Mouse (Mus musculus): ENCODE data around the gene Dusp12. TPM values are rescaled to one million over a fixed set of nuclear protein-coding genes. Genes with fewer than 3 reads are reported as not detected.
A peak's percentile ranks its signal among the peaks of the same experiment; 100 is the strongest.

Dusp12 gene
- polyA plus RNA-seq, 1 experiment from 2014 or later: 28.4 TPM

GRCm38 (mm10) chr1:170858872-170859271, 26.5 kb downstream of the Dusp12 start:
- ATAC-seq (ENCODE audit: insufficient number of reproducible peaks, low FRiP score): no peak
- Histone ChIP-seq H3K4me1 (replicated peaks) (peaks cover 34% of the 10 kb centered on the region), H3K4me3 (no peak overlapping the region), H3K9ac (no peak overlapping the region), H3K36me3 (0 out of 2 replicates have a peak, but pooled peaks cover 3% of the 10 kb centered on the region), H3K27me3 (replicated peaks) (no peaks in the 10 kb centered on the region), H3K4me2 (no peak overlapping the region), H3K27ac (ENCODE audit: poor library complexity, severe bottlenecking) (no peak overlapping the region), H3K9me3 (replicated peaks) (no peaks in the 10 kb centered on the region)
- WGBS: 72% methylated on average over 2 of the region's 2 CpGs

GRCm38 (mm10) chr1:170857369-170857768, 28.0 kb downstream of the Dusp12 start:
- H3K27ac ChIP-seq (ENCODE audit: poor library complexity, severe bottlenecking): no peak overlapping the region
- 0 out of 2 replicates have a peak, but pooled peaks cover 6% of the 10 kb centered on the region for H3K36me3 ChIP-seq
- H3K9ac ChIP-seq: no peak overlapping the region
- H3K4me1 ChIP-seq (replicated peaks): peaks cover 22% of the 10 kb centered on the region
- H3K4me3 ChIP-seq: no peak overlapping the region
- no peaks in the 10 kb centered on the region for H3K27me3 ChIP-seq (replicated peaks)
- ATAC-seq (ENCODE audit: insufficient number of reproducible peaks, low FRiP score): no peak
- WGBS: 76% methylated on average over 2 of the region's 2 CpGs
- H3K4me2 ChIP-seq: no peak overlapping the region
- no peaks in the 10 kb centered on the region for H3K9me3 ChIP-seq (replicated peaks)

- H3K4me3 ChIP-seq: no peak overlapping the region
- 73% methylated on average over 13 of the region's 13 CpGs for WGBS
- no peak overlapping the region for H3K27ac ChIP-seq (ENCODE audit: poor library complexity, severe bottlenecking)
Observed at GRCm38 (mm10) chr1:170855056-170855760, 30.1 kb downstream of the Dusp12 start.

DNA sequence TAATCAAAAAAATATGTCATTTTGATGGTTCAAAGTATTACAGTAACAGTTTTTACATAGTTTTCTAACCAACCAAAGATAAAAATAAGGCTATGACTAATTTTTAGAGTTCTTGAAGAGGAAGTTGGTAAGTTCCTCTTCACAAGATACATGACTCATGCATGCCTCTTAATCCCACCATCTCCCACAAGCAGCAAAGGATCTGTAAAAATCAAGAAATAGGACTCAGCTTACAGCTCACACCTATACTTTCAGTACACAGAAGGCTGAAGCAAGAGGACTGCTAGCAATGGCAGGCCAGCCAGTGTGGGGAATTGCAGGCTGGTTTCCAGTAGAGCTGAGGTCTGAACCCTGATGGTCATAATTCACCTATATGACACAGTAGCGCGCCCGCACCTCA, 31.7 kb downstream of the Dusp12 start:
- peaks cover 16% of the 10 kb centered on the region; the same call in 1 of the 2 replicates for H3K36me3 ChIP-seq
- no peak for ATAC-seq (ENCODE audit: insufficient number of reproducible peaks, low FRiP score)
- H3K27me3 ChIP-seq (replicated peaks): no peaks in the 10 kb centered on the region
- 99% methylated on average over 3 of the region's 3 CpGs for WGBS
- no peak overlapping the region for H3K9ac ChIP-seq
- no peaks in the 10 kb centered on the region for H3K9me3 ChIP-seq (replicated peaks)
- H3K4me1 ChIP-seq (replicated peaks): peaks cover 27% of the 10 kb centered on the region
- H3K27ac ChIP-seq (ENCODE audit: poor library complexity, severe bottlenecking): no peak overlapping the region
- no peak overlapping the region for H3K4me3 ChIP-seq
- no peak overlapping the region for H3K4me2 ChIP-seq

More at GRCm38 (mm10) chr1:170855056-170855760, 30.1 kb downstream of the Dusp12 start:
- ATAC-seq (ENCODE audit: insufficient number of reproducible peaks, low FRiP score): peak; percentile 53; the same call in 1 of the 2 replicates
- H3K4me1 ChIP-seq (replicated peaks): peaks cover 23% of the 10 kb centered on the region
- no peaks in the 10 kb centered on the region for H3K9me3 ChIP-seq (replicated peaks)
- peaks cover 9% of the 10 kb centered on the region; the same call in 1 of the 2 replicates for H3K36me3 ChIP-seq
- H3K9ac ChIP-seq: 0 out of 2 replicates have a peak overlapping the region, but pooled peaks have one; percentile 18
- no peaks in the 10 kb centered on the region for H3K27me3 ChIP-seq (replicated peaks)
- H3K4me2 ChIP-seq: no peak overlapping the region

- ATAC-seq (ENCODE audit: insufficient number of reproducible peaks, low FRiP score): peak; percentile 10; the same call in 1 of the 2 replicates
- Histone ChIP-seq H3K4me2 (peak overlapping the region; percentile 54), H3K9ac (0 out of 2 replicates have a peak overlapping the region, but pooled peaks have one; percentile 8), H3K9me3 (replicated peaks) (no peaks in the 10 kb centered on the region), H3K4me1 (replicated peaks) (peaks cover 26% of the 10 kb centered on the region), H3K36me3 (peaks cover 23% of the 10 kb centered on the region; the same call in 1 of the 2 replicates), H3K4me3 (peak overlapping the region; percentile 17; the same call in 1 of the 2 replicates), H3K27me3 (replicated peaks) (no peaks in the 10 kb centered on the region), H3K27ac (ENCODE audit: poor library complexity, severe bottlenecking) (peak overlapping the region; percentile 62)
- WGBS: 35% methylated on average over 23 of the region's 23 CpGs
Observed at GRCm38 (mm10) chr1:170850637-170851624, 34.4 kb downstream of the Dusp12 start.

GRCm38 (mm10) chr1:170850007-170850406, 35.3 kb downstream of the Dusp12 start:
- no peaks in the 10 kb centered on the region for H3K27me3 ChIP-seq (replicated peaks)
- H3K27ac ChIP-seq (ENCODE audit: poor library complexity, severe bottlenecking): no peak overlapping the region
- peaks cover 23% of the 10 kb centered on the region; the same call in 1 of the 2 replicates for H3K36me3 ChIP-seq
- ATAC-seq (ENCODE audit: insufficient number of reproducible peaks, low FRiP score): no peak
- WGBS: 98% methylated on average over 2 of the region's 2 CpGs
- H3K4me1 ChIP-seq (replicated peaks): peaks cover 30% of the 10 kb centered on the region
- H3K4me2 ChIP-seq: no peak overlapping the region
- no peaks in the 10 kb centered on the region for H3K9me3 ChIP-seq (replicated peaks)
- no peak overlapping the region for H3K9ac ChIP-seq
- H3K4me3 ChIP-seq: no peak overlapping the region

- ATAC-seq (ENCODE audit: insufficient number of reproducible peaks, low FRiP score): peak; percentile 76
- Histone ChIP-seq H3K4me1 (replicated peaks) (peaks cover 26% of the 10 kb centered on the region), H3K9ac (no peak overlapping the region), H3K4me3 (no peak overlapping the region), H3K27ac (ENCODE audit: poor library complexity, severe bottlenecking) (peak overlapping the region; percentile 82), H3K4me2 (peak overlapping the region; percentile 49), H3K36me3 (peaks cover 20% of the 10 kb centered on the region; the same call in 1 of the 2 replicates), H3K27me3 (replicated peaks) (no peaks in the 10 kb centered on the region), H3K9me3 (replicated peaks) (no peaks in the 10 kb centered on the region)
- WGBS: 9% methylated on average over 10 of the region's 10 CpGs
Observed at GRCm38 (mm10) chr1:170845448-170846307, 39.7 kb downstream of the Dusp12 start.

DNA sequence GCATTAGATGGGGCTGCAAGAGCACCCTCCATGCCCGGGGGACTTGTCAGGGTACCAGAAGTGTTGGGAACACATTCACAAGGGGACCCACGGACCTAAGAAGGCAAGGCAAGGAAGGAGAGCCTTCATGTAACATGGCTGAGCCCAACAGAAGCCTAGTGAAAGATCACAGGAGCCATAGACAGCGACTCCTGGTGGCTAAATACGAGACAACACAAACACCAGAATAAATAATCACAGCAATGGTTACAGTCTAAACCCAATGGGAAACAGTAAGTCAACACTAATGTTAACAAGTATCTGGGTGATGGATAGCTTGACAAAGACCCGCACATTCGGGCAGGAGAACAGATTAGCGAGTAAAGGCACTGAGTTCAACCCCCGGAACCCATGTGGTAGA, 41.0 kb downstream of the Dusp12 start:
- Histone ChIP-seq H3K4me3 (no peak overlapping the region), H3K9ac (no peak overlapping the region), H3K27ac (ENCODE audit: poor library complexity, severe bottlenecking) (no peak overlapping the region), H3K27me3 (replicated peaks) (no peaks in the 10 kb centered on the region), H3K9me3 (replicated peaks) (no peaks in the 10 kb centered on the region), H3K4me2 (no peak overlapping the region), H3K4me1 (replicated peaks) (peaks cover 17% of the 10 kb centered on the region), H3K36me3 (peaks cover 18% of the 10 kb centered on the region)
- ATAC-seq (ENCODE audit: insufficient number of reproducible peaks, low FRiP score): 0 out of 2 replicates have a peak, but pooled peaks have one; percentile 20
- 58% methylated on average over 8 of the region's 8 CpGs for WGBS

GRCm38 (mm10) chr1:170839685-170840084, 45.7 kb downstream of the Dusp12 start:
- no peak overlapping the region for H3K4me2 ChIP-seq
- H3K4me1 ChIP-seq (replicated peaks): peaks cover 4% of the 10 kb centered on the region
- H3K9ac ChIP-seq: no peak overlapping the region
- ATAC-seq (ENCODE audit: insufficient number of reproducible peaks, low FRiP score): no peak
- no peak overlapping the region for H3K4me3 ChIP-seq
- H3K27me3 ChIP-seq (replicated peaks): no peaks in the 10 kb centered on the region
- no peak overlapping the region for H3K27ac ChIP-seq (ENCODE audit: poor library complexity, severe bottlenecking)
- H3K36me3 ChIP-seq: peaks cover 12% of the 10 kb centered on the region; the same call in 1 of the 2 replicates
- no peaks in the 10 kb centered on the region for H3K9me3 ChIP-seq (replicated peaks)

DNA sequence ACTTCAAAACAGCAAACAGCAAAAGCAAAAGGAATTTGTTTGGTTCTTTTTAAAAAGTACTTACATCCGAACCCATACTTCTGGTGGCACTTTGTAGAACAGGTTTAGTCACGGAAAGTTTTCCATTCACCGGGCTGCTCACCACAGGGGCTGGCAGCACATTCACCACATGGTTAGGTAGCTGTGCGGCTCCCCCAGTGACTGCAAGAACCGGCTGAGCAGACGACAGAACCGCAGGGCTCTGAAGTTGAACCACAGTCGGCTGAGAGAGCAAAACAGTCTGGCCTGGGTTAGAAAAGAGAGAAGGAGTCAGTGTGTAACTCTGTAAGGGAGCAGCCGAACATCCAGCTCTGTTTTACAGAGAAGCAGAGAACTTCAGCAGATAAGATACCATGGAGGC, 50.6 kb downstream of the Dusp12 start:
- Histone ChIP-seq H3K9me3 (replicated peaks) (no peaks in the 10 kb centered on the region), H3K4me2 (no peak overlapping the region), H3K4me1 (replicated peaks) (peaks cover 5% of the 10 kb centered on the region; the same call in 1 of the 2 replicates), H3K4me3 (no peak overlapping the region), H3K36me3 (peaks cover 23% of the 10 kb centered on the region), H3K27ac (ENCODE audit: poor library complexity, severe bottlenecking) (no peak overlapping the region), H3K27me3 (replicated peaks) (no peaks in the 10 kb centered on the region), H3K9ac (no peak overlapping the region)
- no peak for ATAC-seq (ENCODE audit: insufficient number of reproducible peaks, low FRiP score)
- WGBS: 56% methylated on average over 9 of the region's 9 CpGs

All from heart, embryonic 12.5 days (tissue).